Mouse (Mus musculus) liver, adult 2 months (tissue): ENCODE results near the gene Hoxd4.

Experiments used
- CTCF ChIP-seq: fragments of 200-500 bp; IDR thresholded peaks from 2 replicates; pipeline ENCODE4 v1.5.1; 2011; ENCODE audit warnings: low read depth, low read length, control low read depth
- POLR2A ChIP-seq: fragments of 200-500 bp; IDR thresholded peaks from 2 replicates; pipeline ENCODE4 v1.6.1; 2011; ENCODE audit warnings: low read length, control low read depth; ENCODE audit not compliant: insufficient read depth; ENCODE audit errors: extremely low read depth

DNA sequence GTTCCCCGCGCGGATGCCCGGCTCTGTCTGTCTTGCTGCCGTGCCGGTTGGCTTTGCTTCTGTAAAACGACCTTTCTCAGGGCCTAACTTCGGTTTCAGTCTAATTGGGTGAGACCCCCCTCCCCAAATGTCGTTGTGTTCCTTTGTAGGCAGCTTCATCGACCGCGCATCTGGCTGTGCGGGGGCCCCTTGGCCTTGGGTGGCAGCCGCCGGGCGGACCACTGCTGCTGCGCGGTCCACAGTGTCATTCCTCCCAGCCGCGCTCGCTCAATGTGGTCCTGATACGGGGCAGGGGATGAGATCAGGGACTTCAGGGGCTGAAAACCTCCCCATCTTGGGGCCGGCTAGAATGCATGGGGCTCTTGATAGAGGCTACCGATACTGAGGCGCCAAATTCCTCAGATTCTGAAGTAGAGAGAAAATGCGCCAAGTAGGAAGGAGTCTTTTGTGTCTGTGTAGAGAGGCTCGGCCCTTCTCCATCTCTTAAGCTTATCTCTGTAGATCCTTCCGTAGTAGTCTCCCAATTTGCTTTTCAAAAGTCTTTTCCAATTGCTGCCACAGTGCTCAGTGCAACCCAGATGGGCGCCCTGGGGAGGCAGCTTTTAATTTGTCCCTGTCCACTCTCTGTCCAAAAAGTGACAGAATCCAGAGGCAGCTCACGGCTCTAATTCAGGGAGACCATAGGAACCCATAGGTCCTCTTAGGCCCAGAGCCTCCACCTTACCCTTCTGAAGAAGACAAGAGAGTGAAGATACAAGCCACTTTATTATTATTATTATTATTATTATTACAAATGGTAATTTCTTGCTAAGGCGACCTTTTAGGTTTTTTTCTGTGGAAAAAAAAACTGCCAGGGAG, 23.8 kb upstream of the Hoxd4 start:
- TF ChIP-seq POLR2A (no peak), CTCF (no peak)
